Mouse (Mus musculus) lung, postnatal 0 days (tissue): Measurements from ENCODE around the gene Olfr522.

Experiments used
- CTCF ChIP-seq: IDR thresholded peaks from 2 replicates; pipeline ENCODE4 v1.5.1; 2016; ENCODE audit warnings: antibody characterized with exemption, mild to moderate bottlenecking
- EP300 ChIP-seq: IDR thresholded peaks from 2 replicates; pipeline ENCODE4 v1.6.1; 2016; ENCODE audit warnings: antibody characterized with exemption, mild to moderate bottlenecking, control low read depth

DNA sequence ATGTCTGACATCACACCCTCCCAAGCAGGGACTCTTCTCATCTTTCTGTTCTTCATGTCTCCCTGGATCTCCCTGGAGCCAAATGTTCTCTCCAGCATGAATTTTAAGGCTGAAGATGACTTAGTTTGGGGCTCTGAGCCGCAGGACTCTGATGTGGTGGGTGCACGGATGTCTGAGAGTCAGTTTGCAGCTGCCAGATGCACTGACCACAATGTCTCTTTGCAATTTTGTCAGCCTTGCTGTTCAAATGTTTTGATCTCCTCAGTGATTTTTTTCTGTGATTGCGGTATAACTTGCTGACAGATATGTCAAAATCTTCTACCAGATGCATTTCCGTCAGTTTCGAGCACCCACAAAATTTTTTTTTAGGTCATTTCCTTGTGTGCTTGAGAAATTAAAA lies 49.3 kb upstream of the Olfr522 start:
- TF ChIP-seq EP300 (no peak), CTCF (no peak)
